Mouse (Mus musculus): ENCODE measurements around the gene D3Ertd751e. TPM values are rescaled to one million over a fixed set of nuclear protein-coding genes. Genes with fewer than 3 reads are reported as not detected.
A peak's percentile ranks its signal among the peaks of the same experiment; 100 is the strongest.

Gene D3Ertd751e
- polyA plus RNA-seq (2015; fragmentation: Nextera tagmentation; extraction: Ambion mirVana) = 4.5 and 5.7 TPM in 2 replicates

- peak; percentile 100 for ATAC-seq (ENCODE audit: low read depth)
- no peaks in the 10 kb centered on the region for H3K27me3 ChIP-seq (ENCODE audit: control insufficient read depth, insufficient read depth, low read depth, low read length)
- H3K4me3 ChIP-seq (ENCODE audit: low read depth, low read length) = peak within 1 kb of the TSS; percentile 92
- peak within 1 kb of the TSS; percentile 92 for H3K4me2 ChIP-seq (ENCODE audit: low read depth, low read length)
- WGBS (ENCODE audit: insufficient replicate concordance) = under 1% methylated on average over 66 of the region's 66 CpGs
- H3K9ac ChIP-seq (ENCODE audit: low read depth, low read length) = peak within 1 kb of the TSS; percentile 91
- H3K27ac ChIP-seq (ENCODE audit: low read length) = peak within 1 kb of the TSS; percentile 88
- H3K4me1 ChIP-seq (ENCODE audit: control insufficient read depth, low read depth, low read length) = peaks cover 4% of the 10 kb centered on the region
- no peaks in the 10 kb centered on the region for H3K9me3 ChIP-seq (replicated peaks; ENCODE audit: control insufficient read depth, low read length)
- no peaks in the 10 kb centered on the region for H3K36me3 ChIP-seq (ENCODE audit: control insufficient read depth, insufficient read depth)
Measured at GRCm38 (mm10) chr3:41742278-41742934, at the start of gene D3Ertd751e, which contains the start of gene Sclt1. TSS of gene D3Ertd751e (plus strand) at chr3:41742611. TSS of gene Sclt1 (minus strand) at chr3:41742514.

GRCm38 (mm10) chr3:41695681-41696080, 46.7 kb upstream of the D3Ertd751e start:
- Histone ChIP-seq H3K36me3 (ENCODE audit: control insufficient read depth, insufficient read depth) (no peaks in the 10 kb centered on the region), H3K9ac (ENCODE audit: low read depth, low read length) (no peak overlapping the region), H3K9me3 (replicated peaks; ENCODE audit: control insufficient read depth, low read length) (no peaks in the 10 kb centered on the region), H3K4me3 (ENCODE audit: low read depth, low read length) (no peak overlapping the region), H3K4me1 (ENCODE audit: control insufficient read depth, low read depth, low read length) (no peaks in the 10 kb centered on the region), H3K27ac (ENCODE audit: low read length) (no peak overlapping the region), H3K27me3 (ENCODE audit: control insufficient read depth, insufficient read depth, low read depth, low read length) (no peaks in the 10 kb centered on the region), H3K4me2 (ENCODE audit: low read depth, low read length) (no peak overlapping the region)
- 69% methylated on average over 1 of the region's 1 CpGs for WGBS (ENCODE audit: insufficient replicate concordance)
- ATAC-seq (ENCODE audit: low read depth) = no peak

GRCm38 (mm10) chr3:41741601-41742277, 672 bp upstream of the D3Ertd751e start:
- peak overlapping the region; percentile 88 for H3K27ac ChIP-seq (ENCODE audit: low read length)
- H3K27me3 ChIP-seq (ENCODE audit: control insufficient read depth, insufficient read depth, low read depth, low read length) = no peaks in the 10 kb centered on the region
- no peaks in the 10 kb centered on the region for H3K9me3 ChIP-seq (replicated peaks; ENCODE audit: control insufficient read depth, low read length)
- H3K4me3 ChIP-seq (ENCODE audit: low read depth, low read length) = peak overlapping the region; percentile 92
- H3K4me2 ChIP-seq (ENCODE audit: low read depth, low read length) = peak overlapping the region; percentile 92
- no peak for ATAC-seq (ENCODE audit: low read depth)
- peaks cover 4% of the 10 kb centered on the region for H3K4me1 ChIP-seq (ENCODE audit: control insufficient read depth, low read depth, low read length)
- peak overlapping the region; percentile 91 for H3K9ac ChIP-seq (ENCODE audit: low read depth, low read length)
- H3K36me3 ChIP-seq (ENCODE audit: control insufficient read depth, insufficient read depth) = no peaks in the 10 kb centered on the region
- under 1% methylated on average over 39 of the region's 39 CpGs for WGBS (ENCODE audit: insufficient replicate concordance)

DNA sequence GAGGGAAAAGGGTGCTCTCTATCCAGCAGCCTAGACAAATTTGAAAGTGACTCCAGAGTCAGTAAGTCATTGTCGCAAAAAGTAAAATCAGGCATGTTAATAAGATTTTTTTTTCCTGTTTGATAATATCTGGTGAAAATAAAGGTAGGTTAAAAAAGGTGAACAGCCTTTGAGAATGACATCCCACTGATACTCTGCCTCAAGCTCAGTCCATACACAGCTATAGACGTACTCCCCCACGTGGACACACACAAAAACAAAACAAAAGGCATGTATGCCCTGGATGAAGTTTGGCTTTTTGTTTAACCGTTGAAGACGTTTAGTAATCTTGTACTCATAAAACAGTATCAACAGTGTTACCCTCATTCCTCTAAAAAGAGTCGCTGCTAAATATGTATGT, 1.0 kb downstream of the D3Ertd751e start:
- 37% methylated on average over 6 of the region's 6 CpGs for WGBS (ENCODE audit: insufficient replicate concordance)
- Histone ChIP-seq H3K4me3 (ENCODE audit: low read depth, low read length) (peak overlapping the region; percentile 92), H3K4me2 (ENCODE audit: low read depth, low read length) (peak overlapping the region; percentile 92), H3K4me1 (ENCODE audit: control insufficient read depth, low read depth, low read length) (peaks cover 4% of the 10 kb centered on the region), H3K27me3 (ENCODE audit: control insufficient read depth, insufficient read depth, low read depth, low read length) (no peaks in the 10 kb centered on the region), H3K9ac (ENCODE audit: low read depth, low read length) (no peak overlapping the region; the same call in 1 of the 2 replicates), H3K9me3 (replicated peaks; ENCODE audit: control insufficient read depth, low read length) (no peaks in the 10 kb centered on the region), H3K27ac (ENCODE audit: low read length) (no peak overlapping the region), H3K36me3 (ENCODE audit: control insufficient read depth, insufficient read depth) (no peaks in the 10 kb centered on the region)
- ATAC-seq (ENCODE audit: low read depth) = no peak

- no peak overlapping the region for H3K9ac ChIP-seq (ENCODE audit: low read depth, low read length)
- no peaks in the 10 kb centered on the region for H3K36me3 ChIP-seq (ENCODE audit: control insufficient read depth, insufficient read depth)
- ATAC-seq (ENCODE audit: low read depth) = no peak
- H3K27me3 ChIP-seq (ENCODE audit: control insufficient read depth, insufficient read depth, low read depth, low read length) = no peaks in the 10 kb centered on the region
- H3K4me1 ChIP-seq (ENCODE audit: control insufficient read depth, low read depth, low read length) = no peaks in the 10 kb centered on the region
- H3K9me3 ChIP-seq (replicated peaks; ENCODE audit: control insufficient read depth, low read length) = no peaks in the 10 kb centered on the region
- H3K4me3 ChIP-seq (ENCODE audit: low read depth, low read length) = no peak overlapping the region
- no peak overlapping the region for H3K27ac ChIP-seq (ENCODE audit: low read length)
- H3K4me2 ChIP-seq (ENCODE audit: low read depth, low read length) = no peak overlapping the region
- 60% methylated on average over 2 of the region's 2 CpGs for WGBS (ENCODE audit: insufficient replicate concordance)
Measured at GRCm38 (mm10) chr3:41754556-41754955, 12.1 kb downstream of the D3Ertd751e start.

GRCm38 (mm10) chr3:41762091-41762490, 19.7 kb downstream of the D3Ertd751e start:
- 69% methylated on average over 3 of the region's 3 CpGs for WGBS (ENCODE audit: insufficient replicate concordance)

DNA sequence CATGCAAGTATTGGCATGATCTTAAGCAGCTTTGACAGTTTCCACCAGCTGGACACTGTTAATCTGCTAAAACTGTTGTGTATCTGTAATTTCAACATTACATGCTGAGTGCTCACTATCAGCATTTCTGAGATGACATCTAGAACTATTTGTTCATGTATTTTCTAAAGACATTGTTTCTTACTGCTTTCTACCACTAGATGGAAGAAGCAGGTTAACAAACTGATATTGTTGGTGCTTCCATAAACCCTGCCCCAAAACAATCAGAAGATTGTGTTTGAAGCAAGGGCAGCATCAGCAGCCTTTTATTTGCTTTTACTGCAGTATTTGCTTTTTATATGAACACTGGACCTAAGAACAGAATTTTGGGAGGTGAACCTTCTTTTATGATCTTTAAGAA, 70.0 kb downstream of the D3Ertd751e start:
- H3K4me3 ChIP-seq (ENCODE audit: low read depth, low read length) = no peak overlapping the region
- no peak for ATAC-seq (ENCODE audit: low read depth)
- H3K4me2 ChIP-seq (ENCODE audit: low read depth, low read length) = no peak overlapping the region
- H3K4me1 ChIP-seq (ENCODE audit: control insufficient read depth, low read depth, low read length) = no peaks in the 10 kb centered on the region
- H3K27ac ChIP-seq (ENCODE audit: low read length) = no peak overlapping the region
- no peak overlapping the region for H3K9ac ChIP-seq (ENCODE audit: low read depth, low read length)
- H3K36me3 ChIP-seq (ENCODE audit: control insufficient read depth, insufficient read depth) = no peaks in the 10 kb centered on the region
- no peaks in the 10 kb centered on the region for H3K27me3 ChIP-seq (ENCODE audit: control insufficient read depth, insufficient read depth, low read depth, low read length)
- H3K9me3 ChIP-seq (replicated peaks; ENCODE audit: control insufficient read depth, low read length) = no peaks in the 10 kb centered on the region

More at GRCm38 (mm10) chr3:41762091-41762490, 19.7 kb downstream of the D3Ertd751e start:
- Histone ChIP-seq H3K36me3 (ENCODE audit: control insufficient read depth, insufficient read depth) (no peaks in the 10 kb centered on the region), H3K27ac (ENCODE audit: low read length) (no peak overlapping the region), H3K4me1 (ENCODE audit: control insufficient read depth, low read depth, low read length) (no peaks in the 10 kb centered on the region), H3K9me3 (replicated peaks; ENCODE audit: control insufficient read depth, low read length) (no peaks in the 10 kb centered on the region), H3K4me2 (ENCODE audit: low read depth, low read length) (no peak overlapping the region), H3K4me3 (ENCODE audit: low read depth, low read length) (no peak overlapping the region), H3K9ac (ENCODE audit: low read depth, low read length) (no peak overlapping the region), H3K27me3 (ENCODE audit: control insufficient read depth, insufficient read depth, low read depth, low read length) (no peaks in the 10 kb centered on the region)
- ATAC-seq (ENCODE audit: low read depth) = no peak

Measured in liver, embryonic 16.5 days (tissue).